ENCODE assay signal across 8 mouse cellular contexts in genomic region chr19:47314076-47314941, GRCm38 (mm10).
A peak's percentile ranks its signal among the peaks of the same experiment; 100 is the strongest.
DNase-seq lines count a peak whose midpoint lies in the region; ATAC-seq and TF ChIP-seq lines count a peak whose summit lies in the region.

No protein-coding gene starts in this region.

- peak; percentile 69 for DNase-seq in ES-CJ7 (ENCODE audit: low read depth, low spot score)
- DNase-seq in adrenal gland, adult 8-10 months: peak; percentile 61
- no peak for DNase-seq in forebrain, postnatal 0 days
- peak; percentile 81 for DNase-seq in hindbrain, embryonic 10.5 days (ENCODE audit: low spot score)
- DNase-seq in limb, embryonic 14.5 days (ENCODE audit: low spot score): peak; percentile 92
- peak; percentile 52 for DNase-seq in urinary bladder, postnatal 25 days (ENCODE audit: low spot score)

- H3K36me3 ChIP-seq in forebrain, postnatal 0 days (ENCODE audit: insufficient read depth): no peaks in the 10 kb centered on the region
- H3K36me3 ChIP-seq in hindbrain, embryonic 10.5 days: peaks cover 20% of the 10 kb centered on the region
- peaks cover 22% of the 10 kb centered on the region for H3K36me3 ChIP-seq in limb, embryonic 14.5 days (ENCODE audit: control insufficient read depth, insufficient read depth, low read length)
- no peaks in the 10 kb centered on the region for H3K36me3 ChIP-seq in midbrain, embryonic 16.5 days (ENCODE audit: control insufficient read depth, insufficient read depth, low read length)

- 0 out of 2 replicates have a peak, but pooled peaks cover 4% of the 10 kb centered on the region for H3K27me3 ChIP-seq in forebrain, postnatal 0 days (ENCODE audit: insufficient read depth, low read length)
- H3K27me3 ChIP-seq in hindbrain, embryonic 10.5 days (ENCODE audit: insufficient read depth, poor library complexity, severe bottlenecking): no peaks in the 10 kb centered on the region
- no peaks in the 10 kb centered on the region for H3K27me3 ChIP-seq in limb, embryonic 14.5 days (ENCODE audit: control insufficient read depth, insufficient read depth, low read length)
- peaks cover 5% of the 10 kb centered on the region; the same call in 1 of the 2 replicates for H3K27me3 ChIP-seq in midbrain, embryonic 16.5 days (ENCODE audit: control insufficient read depth, insufficient read depth, low read depth, low read length)

- H3K4me1 ChIP-seq in forebrain, postnatal 0 days (ENCODE audit: insufficient read depth): peaks cover 7% of the 10 kb centered on the region; the same call in 1 of the 2 replicates
- peaks cover 84% of the 10 kb centered on the region for H3K4me1 ChIP-seq in hindbrain, embryonic 10.5 days (replicated peaks)
- peaks cover 71% of the 10 kb centered on the region for H3K4me1 ChIP-seq in limb, embryonic 14.5 days (ENCODE audit: control insufficient read depth, insufficient read depth, low read length)
- peaks cover 16% of the 10 kb centered on the region for H3K4me1 ChIP-seq in midbrain, embryonic 16.5 days (ENCODE audit: control insufficient read depth, insufficient read depth, low read length)

- H3K27ac ChIP-seq in forebrain, postnatal 0 days (ENCODE audit: low read depth, low read length): 0 out of 2 replicates have a peak overlapping the region, but pooled peaks have one; percentile 3
- peak overlapping the region; percentile 89 for H3K27ac ChIP-seq in hindbrain, embryonic 10.5 days
- peak overlapping the region; percentile 97 for H3K27ac ChIP-seq in limb, embryonic 14.5 days (replicated peaks; ENCODE audit: low read depth, low read length)
- peak overlapping the region; percentile 18 for H3K27ac ChIP-seq in midbrain, embryonic 16.5 days (ENCODE audit: low read length)

- no peak for TF ChIP-seq CTCF in forebrain, postnatal 0 days (IDR thresholded peaks at IDR 0.05; ENCODE audit: low read depth)

- peak overlapping the region; percentile 56 for H3K4me2 ChIP-seq in forebrain, postnatal 0 days (ENCODE audit: low read depth)
- peak overlapping the region; percentile 89 for H3K4me2 ChIP-seq in limb, embryonic 14.5 days (replicated peaks; ENCODE audit: low read depth, low read length, severe bottlenecking)
- peak overlapping the region; percentile 50 for H3K4me2 ChIP-seq in midbrain, embryonic 16.5 days (ENCODE audit: low read length)

- 6% methylated on average over 48 of the region's 49 CpGs for WGBS in forebrain, postnatal 0 days
- 2% methylated on average over 49 of the region's 49 CpGs for WGBS in hindbrain, embryonic 10.5 days
- WGBS in limb, embryonic 14.5 days: under 1% methylated on average over 38 of the region's 49 CpGs
- 6% methylated on average over 42 of the region's 49 CpGs for WGBS in midbrain, embryonic 16.5 days

- ATAC-seq in forebrain, postnatal 0 days: peak; percentile 53
- ATAC-seq in limb, embryonic 14.5 days (ENCODE audit: low FRiP score, low read depth): peak; percentile 88
- ATAC-seq in midbrain, embryonic 16.5 days: 0 out of 2 replicates have a peak, but pooled peaks have one; percentile 36
- ATAC-seq in CD4-positive, CD25-positive, alpha-beta regulatory T cell, adult 4 months: no peak

- peak overlapping the region; percentile 47 for H3K9ac ChIP-seq in forebrain, postnatal 0 days
- H3K9ac ChIP-seq in limb, embryonic 14.5 days (ENCODE audit: low read depth, low read length, severe bottlenecking): peak overlapping the region; percentile 95
- peak overlapping the region; percentile 60 for H3K9ac ChIP-seq in midbrain, embryonic 16.5 days (ENCODE audit: low read depth, low read length)

- peak; percentile 95; the same call in 1 of the 2 replicates for TF ChIP-seq POLR2A in limb, embryonic 14.5 days (IDR thresholded peaks at IDR 0.05; ENCODE audit: borderline replicate concordance, extremely low read depth, insufficient read depth, insufficient read length)

- peak overlapping the region; percentile 29 for H3K4me3 ChIP-seq in forebrain, postnatal 0 days (ENCODE audit: low read depth, low read length)
- H3K4me3 ChIP-seq in hindbrain, embryonic 10.5 days: peak overlapping the region; percentile 56
- peak overlapping the region; percentile 73 for H3K4me3 ChIP-seq in limb, embryonic 14.5 days (replicated peaks; ENCODE audit: low read length)
- H3K4me3 ChIP-seq in midbrain, embryonic 16.5 days (ENCODE audit: low read depth, low read length): peak overlapping the region; percentile 25

- H3K9me3 ChIP-seq in forebrain, postnatal 0 days (ENCODE audit: low read length): no peaks in the 10 kb centered on the region
- no peaks in the 10 kb centered on the region for H3K9me3 ChIP-seq in hindbrain, embryonic 10.5 days
- H3K9me3 ChIP-seq in limb, embryonic 14.5 days (ENCODE audit: control insufficient read depth, low read length): no peaks in the 10 kb centered on the region
- H3K9me3 ChIP-seq in midbrain, embryonic 16.5 days (replicated peaks; ENCODE audit: control insufficient read depth, low read length, poor library complexity, severe bottlenecking): no peaks in the 10 kb centered on the region

Comparison
In these comparisons a context has a peak if more than half of its experiments do, and no peak if none do; other contexts are left out.
1. H3K27ac ChIP-seq: peak in every context shown above with its lines; median percentile 97 in limb, embryonic 14.5 days; 89 in hindbrain, embryonic 10.5 days; 18 in midbrain, embryonic 16.5 days; 3 in forebrain, postnatal 0 days.